Mouse (Mus musculus): ENCODE measurements around the gene Spink4. TPM values are rescaled to one million over a fixed set of nuclear protein-coding genes. Genes with fewer than 3 reads are reported as not detected.

The Spink4 gene
- polyA plus RNA-seq, 1 experiment: not detected

- Histone ChIP-seq H3K4me3 (ENCODE audit: insufficient read depth, poor library complexity, severe bottlenecking) (no peak overlapping the region), H3K36me3 (ENCODE audit: control insufficient read depth, insufficient read depth) (no peaks in the 10 kb centered on the region), H3K79me3 (ENCODE audit: low read depth) (no peaks in the 10 kb centered on the region), H3ac (ENCODE audit: control insufficient read depth, insufficient read length, low read depth) (no peak overlapping the region), H3K27me3 (ENCODE audit: control insufficient read depth, insufficient read depth, insufficient read length) (no peaks in the 10 kb centered on the region), H3K79me2 (ENCODE audit: control insufficient read depth, insufficient read depth) (no peaks in the 10 kb centered on the region)
- no peak for TF ChIP-seq MAX (IDR thresholded peaks at IDR 0.05)
- no peak for TF ChIP-seq CEBPB (IDR thresholded peaks at IDR 0.05; ENCODE audit: low read depth)
Measured at GRCm38 (mm10) chr4:40874794-40875552, 44.9 kb upstream of the Spink4 start.

GRCm38 (mm10) chr4:40875842-40876241, 44.0 kb upstream of the Spink4 start:
- Histone ChIP-seq H3K79me2 (ENCODE audit: control insufficient read depth, insufficient read depth) (no peaks in the 10 kb centered on the region), H3K27me3 (ENCODE audit: control insufficient read depth, insufficient read depth, insufficient read length) (no peaks in the 10 kb centered on the region), H3K36me3 (ENCODE audit: control insufficient read depth, insufficient read depth) (no peaks in the 10 kb centered on the region), H3K4me3 (ENCODE audit: insufficient read depth, poor library complexity, severe bottlenecking) (no peak overlapping the region), H3ac (ENCODE audit: control insufficient read depth, insufficient read length, low read depth) (no peak overlapping the region), H3K79me3 (ENCODE audit: low read depth) (no peaks in the 10 kb centered on the region)
- TF ChIP-seq CTCF (IDR thresholded peaks at IDR 0.05; ENCODE audit: control insufficient read depth, insufficient read depth, insufficient read length) (no peak), MAX (IDR thresholded peaks at IDR 0.05) (no peak), MYOG (IDR thresholded peaks at IDR 0.05; ENCODE audit: control insufficient read depth, extremely low read depth, insufficient read length) (no peak), CEBPB (IDR thresholded peaks at IDR 0.05; ENCODE audit: low read depth) (no peak), USF1 (IDR thresholded peaks at IDR 0.05; ENCODE audit: low read depth) (no peak), FOSL1 (IDR thresholded peaks at IDR 0.05; ENCODE audit: insufficient read depth, low read length, poor library complexity, severe bottlenecking) (no peak), MYOD1 (IDR thresholded peaks at IDR 0.05; ENCODE audit: control insufficient read depth, insufficient read length, low read depth) (peak; percentile 11)

DNA sequence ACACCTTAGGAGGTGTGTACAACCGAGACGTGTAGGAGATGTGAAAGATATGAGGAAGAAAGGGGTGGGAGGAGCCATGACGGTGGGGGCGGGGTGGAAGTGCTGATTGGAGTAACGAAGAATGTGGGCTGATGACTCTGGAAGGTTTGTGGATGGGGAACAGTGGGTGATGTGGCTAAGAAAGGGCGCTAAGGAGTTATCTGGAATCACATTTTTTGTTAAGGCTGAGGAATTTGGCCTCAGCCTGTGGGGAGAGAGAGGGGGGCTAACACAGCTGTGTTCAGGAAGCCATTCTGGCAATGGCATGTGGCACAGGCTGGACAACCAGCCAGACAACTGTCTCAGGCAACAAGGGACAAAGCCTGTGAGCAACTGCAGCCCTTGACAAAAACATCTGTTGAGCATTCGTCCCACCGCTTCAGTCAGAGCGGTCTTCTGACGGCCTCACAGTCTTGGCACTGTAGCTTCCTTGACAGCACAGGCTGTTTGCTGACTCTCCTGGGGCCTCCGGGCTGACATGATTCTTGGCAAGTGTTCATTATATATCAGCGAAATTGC, 43.0 kb upstream of the Spink4 start:
- H3K27me3 ChIP-seq (ENCODE audit: control insufficient read depth, insufficient read depth, insufficient read length): no peaks in the 10 kb centered on the region
- no peak overlapping the region for H3K4me3 ChIP-seq (ENCODE audit: insufficient read depth, poor library complexity, severe bottlenecking)
- no peaks in the 10 kb centered on the region for H3K79me2 ChIP-seq (ENCODE audit: control insufficient read depth, insufficient read depth)
- H3K79me3 ChIP-seq (ENCODE audit: low read depth): no peaks in the 10 kb centered on the region
- no peak for TF ChIP-seq USF1 (IDR thresholded peaks at IDR 0.05; ENCODE audit: low read depth)
- TF ChIP-seq MYOD1 (IDR thresholded peaks at IDR 0.05; ENCODE audit: control insufficient read depth, insufficient read length, low read depth): peak; percentile 43
- no peaks in the 10 kb centered on the region for H3K36me3 ChIP-seq (ENCODE audit: control insufficient read depth, insufficient read depth)
- no peak overlapping the region for H3ac ChIP-seq (ENCODE audit: control insufficient read depth, insufficient read length, low read depth)

DNA sequence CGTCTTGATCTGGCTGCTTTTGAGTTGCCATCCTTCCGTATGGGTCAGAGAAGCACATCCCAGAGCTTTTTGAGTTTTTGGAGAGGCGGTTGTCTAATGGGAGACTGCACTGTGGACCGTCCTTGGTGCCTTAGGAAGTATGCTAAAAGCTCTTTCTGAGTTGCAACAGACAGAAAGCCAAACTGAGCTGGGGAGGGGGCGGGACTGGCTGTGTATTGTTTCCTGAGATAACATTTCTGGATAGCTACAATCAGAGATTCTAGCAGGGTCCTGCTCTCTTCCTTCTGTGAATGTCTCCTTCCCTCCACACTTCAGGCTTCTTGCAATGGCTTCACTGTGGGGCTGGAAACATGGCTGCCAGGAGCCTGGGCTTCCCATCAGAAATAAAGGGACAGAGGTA, 42.3 kb upstream of the Spink4 start:
- TF ChIP-seq MYOG (IDR thresholded peaks at IDR 0.05; ENCODE audit: control insufficient read depth, extremely low read depth, insufficient read length): no peak
- TF ChIP-seq MAX (IDR thresholded peaks at IDR 0.05): no peak
- no peak for TF ChIP-seq CEBPB (IDR thresholded peaks at IDR 0.05; ENCODE audit: low read depth)
- TF ChIP-seq USF1 (IDR thresholded peaks at IDR 0.05; ENCODE audit: low read depth): no peak
- TF ChIP-seq FOSL1 (IDR thresholded peaks at IDR 0.05; ENCODE audit: insufficient read depth, low read length, poor library complexity, severe bottlenecking): no peak
- no peak for TF ChIP-seq MYOD1 (IDR thresholded peaks at IDR 0.05; ENCODE audit: control insufficient read depth, insufficient read length, low read depth)
- TF ChIP-seq CTCF (IDR thresholded peaks at IDR 0.05; ENCODE audit: control insufficient read depth, insufficient read depth, insufficient read length): no peak
- H3K4me3 ChIP-seq (ENCODE audit: insufficient read depth, poor library complexity, severe bottlenecking): no peak overlapping the region
- H3K36me3 ChIP-seq (ENCODE audit: control insufficient read depth, insufficient read depth): no peaks in the 10 kb centered on the region
- H3K79me2 ChIP-seq (ENCODE audit: control insufficient read depth, insufficient read depth): no peaks in the 10 kb centered on the region
- H3K79me3 ChIP-seq (ENCODE audit: low read depth): no peaks in the 10 kb centered on the region
- H3ac ChIP-seq (ENCODE audit: control insufficient read depth, insufficient read length, low read depth): no peak overlapping the region
- no peaks in the 10 kb centered on the region for H3K27me3 ChIP-seq (ENCODE audit: control insufficient read depth, insufficient read depth, insufficient read length)

DNA sequence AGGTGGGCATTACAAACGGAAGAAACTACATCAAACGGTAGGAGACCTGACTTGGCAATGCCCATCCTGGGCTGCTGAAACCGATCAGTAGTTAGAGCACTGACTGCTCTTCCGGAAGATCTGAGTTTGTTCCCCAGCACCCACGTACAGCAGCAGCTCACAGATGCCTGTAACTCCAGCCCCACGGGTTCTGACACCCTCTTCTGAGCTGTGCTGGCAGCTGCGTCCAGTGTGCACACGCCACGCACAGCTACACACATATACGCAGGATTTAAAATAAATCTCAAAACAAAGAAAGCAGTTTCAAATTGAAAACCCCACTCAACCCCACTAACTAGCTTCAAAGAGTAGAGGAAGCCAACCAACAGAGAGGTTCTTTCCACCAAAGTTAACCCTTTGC, 36.7 kb upstream of the Spink4 start:
- no peaks in the 10 kb centered on the region for H3K79me3 ChIP-seq (ENCODE audit: low read depth)
- H3ac ChIP-seq (ENCODE audit: control insufficient read depth, insufficient read length, low read depth): no peak overlapping the region
- no peaks in the 10 kb centered on the region for H3K79me2 ChIP-seq (ENCODE audit: control insufficient read depth, insufficient read depth)
- TF ChIP-seq CTCF (IDR thresholded peaks at IDR 0.05; ENCODE audit: control insufficient read depth, insufficient read depth, insufficient read length): no peak
- TF ChIP-seq MYOG (IDR thresholded peaks at IDR 0.05; ENCODE audit: control insufficient read depth, extremely low read depth, insufficient read length): no peak
- no peak overlapping the region for H3K4me3 ChIP-seq (ENCODE audit: insufficient read depth, poor library complexity, severe bottlenecking)
- H3K36me3 ChIP-seq (ENCODE audit: control insufficient read depth, insufficient read depth): no peaks in the 10 kb centered on the region
- no peaks in the 10 kb centered on the region for H3K27me3 ChIP-seq (ENCODE audit: control insufficient read depth, insufficient read depth, insufficient read length)

GRCm38 (mm10) chr4:40884282-40885165, 35.3 kb upstream of the Spink4 start:
- no peaks in the 10 kb centered on the region for H3K79me2 ChIP-seq (ENCODE audit: control insufficient read depth, insufficient read depth)
- H3K4me3 ChIP-seq (ENCODE audit: insufficient read depth, poor library complexity, severe bottlenecking): no peak overlapping the region
- no peaks in the 10 kb centered on the region for H3K27me3 ChIP-seq (ENCODE audit: control insufficient read depth, insufficient read depth, insufficient read length)
- no peak for TF ChIP-seq USF1 (IDR thresholded peaks at IDR 0.05; ENCODE audit: low read depth)
- H3ac ChIP-seq (ENCODE audit: control insufficient read depth, insufficient read length, low read depth): no peak overlapping the region
- H3K79me3 ChIP-seq (ENCODE audit: low read depth): no peaks in the 10 kb centered on the region
- H3K36me3 ChIP-seq (ENCODE audit: control insufficient read depth, insufficient read depth): no peaks in the 10 kb centered on the region

Data from C2C12 (cell line).